ENCODE assay signal across 30 mouse cellular contexts in genomic region chr11:108799695-108800094, GRCm38 (mm10).
DNase-seq lines count a peak whose midpoint lies in the region; ATAC-seq and TF ChIP-seq lines count a peak whose summit lies in the region.
"Had no signal": no experiment of that assay in that cellular context is flagged by ENCODE, and none has a peak within 500 bp of the region (broad histone marks: within the 10 kb centered on the region; RNA-seq: fewer than 3 reads in every experiment).

No protein-coding gene starts in this region.

- no peak for TF ChIP-seq EP300 in lung, postnatal 0 days (IDR thresholded peaks at IDR 0.05)

- H3K27ac ChIP-seq in lung, postnatal 0 days (ENCODE audit: low read length) = no peak overlapping the region
- H3K27ac ChIP-seq in hindbrain, postnatal 0 days = no peak overlapping the region
- H3K27ac ChIP-seq: gastrocnemius, adult 2 months; heart, adult 2 months; heart, embryonic 13.5 days; hindbrain, embryonic 14.5 days; kidney, embryonic 15.5 days; left cerebral cortex, adult 2 months; lung, embryonic 15.5 days; midbrain, embryonic 12.5 days had no signal

- no peak for ATAC-seq in lung, postnatal 0 days
- ATAC-seq in hindbrain, postnatal 0 days = no peak
- ATAC-seq: CD4-positive, CD25-positive, alpha-beta regulatory T cell, adult 4 months; forebrain, embryonic 16.5 days had no signal

- no peaks in the 10 kb centered on the region for H3K36me3 ChIP-seq in lung, postnatal 0 days (ENCODE audit: insufficient read depth, low read length)
- H3K36me3 ChIP-seq in hindbrain, postnatal 0 days (ENCODE audit: insufficient read depth, low read length) = no peaks in the 10 kb centered on the region
- H3K36me3 ChIP-seq: heart, embryonic 13.5 days; kidney, embryonic 15.5 days; lung, embryonic 15.5 days; midbrain, embryonic 12.5 days had no signal

- no peak overlapping the region for H3K9ac ChIP-seq in lung, postnatal 0 days (replicated peaks; ENCODE audit: low read depth)
- no peak overlapping the region for H3K9ac ChIP-seq in hindbrain, postnatal 0 days (replicated peaks; ENCODE audit: low read length)
- H3K9ac ChIP-seq: heart, embryonic 13.5 days; hindbrain, embryonic 14.5 days; kidney, embryonic 15.5 days; lung, embryonic 15.5 days; midbrain, embryonic 12.5 days had no signal

- no peak for TF ChIP-seq CTCF in lung, postnatal 0 days (IDR thresholded peaks at IDR 0.05)
- TF ChIP-seq CTCF in hindbrain, postnatal 0 days (IDR thresholded peaks at IDR 0.05; ENCODE audit: low read depth) = no peak

- peak; percentile 7 to 58 for DNase-seq in frontal cortex, adult 2 months (ENCODE audit: extremely low spot score in 1 of 2, low spot score in 1 of 2)
- no peak for DNase-seq in frontal cortex, postnatal 10 days (ENCODE audit: low spot score in 2 of 2)
- peak; percentile 5 for DNase-seq in lung, postnatal 0 days (ENCODE audit: low spot score)
- DNase-seq in lung, postnatal 25 days (ENCODE audit: low spot score) = no peak
- DNase-seq in testis, postnatal 10 days (ENCODE audit: low spot score) = peak; percentile 16
- no peak for DNase-seq in testis, postnatal 14 days (ENCODE audit: low spot score)
- DNase-seq in hindbrain, postnatal 0 days (ENCODE audit: low spot score) = no peak
- DNase-seq: adrenal gland, postnatal 25 days; cerebellum, adult 2 months; cerebellum, postnatal 14 days; gastrocnemius, adult 2 months; gastrocnemius, postnatal 36 days; heart, adult 2 months; heart, postnatal 10 days; kidney, adult 18-20 months; kidney, postnatal 25 days; lung, postnatal 4 days; thymus, adult 18-20 months; thymus, postnatal 25 days had no signal

- WGBS in lung, postnatal 0 days = 48% methylated on average over 3 of the region's 3 CpGs
- WGBS in hindbrain, postnatal 0 days = 83% methylated on average over 3 of the region's 3 CpGs

- H3K4me2 ChIP-seq in lung, postnatal 0 days (replicated peaks; ENCODE audit: low read depth, low read length) = no peak overlapping the region
- no peak overlapping the region for H3K4me2 ChIP-seq in hindbrain, postnatal 0 days (ENCODE audit: low read depth, low read length)
- H3K4me2 ChIP-seq: heart, embryonic 13.5 days; hindbrain, embryonic 14.5 days; kidney, embryonic 15.5 days; liver, embryonic 11.5 days; lung, embryonic 15.5 days; midbrain, embryonic 12.5 days had no signal

- no peaks in the 10 kb centered on the region for H3K9me3 ChIP-seq in lung, postnatal 0 days (ENCODE audit: low read length)
- no peaks in the 10 kb centered on the region for H3K9me3 ChIP-seq in hindbrain, postnatal 0 days (ENCODE audit: low read length)
- H3K9me3 ChIP-seq: heart, embryonic 13.5 days; kidney, embryonic 15.5 days; lung, embryonic 15.5 days; megakaryocyte, embryonic 14.5 days; midbrain, embryonic 12.5 days had no signal

- no peak overlapping the region for H3K4me3 ChIP-seq in lung, postnatal 0 days (ENCODE audit: low read depth, low read length)
- no peak overlapping the region for H3K4me3 ChIP-seq in hindbrain, postnatal 0 days (ENCODE audit: low read length)
- H3K4me3 ChIP-seq: erythroblast, embryonic 14.5 days; gastrocnemius, adult 2 months; heart, adult 2 months; heart, embryonic 13.5 days; kidney, embryonic 15.5 days; left cerebral cortex, adult 2 months; lung, embryonic 15.5 days; megakaryocyte, embryonic 14.5 days; midbrain, embryonic 12.5 days had no signal

- no peaks in the 10 kb centered on the region for H3K4me1 ChIP-seq in lung, postnatal 0 days (ENCODE audit: insufficient read depth, low read depth, low read length)
- H3K4me1 ChIP-seq in hindbrain, postnatal 0 days (ENCODE audit: insufficient read depth, low read length) = no peaks in the 10 kb centered on the region
- H3K4me1 ChIP-seq: lung, embryonic 15.5 days; megakaryocyte, embryonic 14.5 days had no signal

- no peaks in the 10 kb centered on the region for H3K27me3 ChIP-seq in lung, postnatal 0 days (replicated peaks; ENCODE audit: insufficient read depth, low read length)
- H3K27me3 ChIP-seq in hindbrain, postnatal 0 days (ENCODE audit: insufficient read depth, low read length) = no peaks in the 10 kb centered on the region
- H3K27me3 ChIP-seq: heart, embryonic 13.5 days; kidney, embryonic 15.5 days; lung, embryonic 15.5 days; megakaryocyte, embryonic 14.5 days; midbrain, embryonic 12.5 days had no signal

Comparison
In these comparisons a context has a peak if more than half of its experiments do, and no peak if none do; other contexts are left out.
1. DNase-seq: peak in frontal cortex, adult 2 months (2 of 2), lung, postnatal 0 days (single experiment) and testis, postnatal 10 days (single experiment); none in frontal cortex, postnatal 10 days (0 of 2), lung, postnatal 25 days (single experiment), testis, postnatal 14 days (single experiment) and hindbrain, postnatal 0 days (single experiment).